Mouse (Mus musculus): ENCODE results near the gene Pex3.

DNA sequence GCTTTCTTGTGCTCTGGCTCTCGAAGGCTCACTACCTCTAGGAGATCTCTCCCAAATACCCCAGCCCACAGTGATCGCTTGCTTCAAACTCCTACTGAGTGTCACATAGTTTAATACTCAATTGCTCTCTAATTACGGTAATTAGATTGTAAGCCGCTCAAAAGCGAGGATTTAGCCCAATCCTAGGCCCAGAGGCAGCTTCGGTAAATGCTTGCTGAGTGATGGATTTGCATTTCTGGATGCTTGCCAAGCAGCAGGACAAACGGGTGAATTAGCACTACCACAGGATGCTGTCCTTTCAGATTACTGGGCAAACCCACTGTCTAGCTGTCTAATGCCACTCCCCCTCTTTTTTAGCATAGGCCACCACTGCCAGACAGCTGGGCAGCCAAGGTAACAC is 16.9 kb upstream of the Pex3 start:
- TF ChIP-seq CHD2 (IDR thresholded peaks at IDR 0.05; ENCODE audit: low read depth, low read length) (no peak), ZNF384 (IDR thresholded peaks at IDR 0.05; ENCODE audit: low read depth, low read length) (no peak), HCFC1 (IDR thresholded peaks at IDR 0.05; ENCODE audit: borderline replicate concordance, insufficient read depth, low read length) (no peak)
